Mouse (Mus musculus): ENCODE results near the gene Nhlrc4. TPM values are rescaled to one million over a fixed set of nuclear protein-coding genes. Genes with fewer than 3 reads are reported as not detected.

Gene Nhlrc4
- polyA plus RNA-seq, 2 experiments: 0.10 TPM; not detected in 1

GRCm38 (mm10) chr17:25947576-25947975 is 2.8 kb upstream of the Nhlrc4 start:
- Histone ChIP-seq H3K27ac (replicated peaks; ENCODE audit: low read depth, low read length) (no peak overlapping the region), H3K4me1 (ENCODE audit: control insufficient read depth, insufficient read depth, low read length) (peaks cover 9% of the 10 kb centered on the region; the same call in 1 of the 2 replicates), H3K4me3 (replicated peaks; ENCODE audit: low read length) (no peak overlapping the region), H3K9me3 (ENCODE audit: control insufficient read depth, low read length) (no peaks in the 10 kb centered on the region), H3K9ac (ENCODE audit: low read depth, low read length, severe bottlenecking) (no peak overlapping the region), H3K27me3 (ENCODE audit: control insufficient read depth, insufficient read depth, low read length) (peaks cover 28% of the 10 kb centered on the region), H3K4me2 (replicated peaks; ENCODE audit: low read depth, low read length, severe bottlenecking) (no peak overlapping the region), H3K36me3 (ENCODE audit: control insufficient read depth, insufficient read depth, low read length) (no peaks in the 10 kb centered on the region)
- TF ChIP-seq POLR2A (IDR thresholded peaks at IDR 0.05; ENCODE audit: borderline replicate concordance, extremely low read depth, insufficient read depth, insufficient read length): no peak
- ATAC-seq (ENCODE audit: low FRiP score, low read depth) (no peak), DNase-seq (ENCODE audit: low spot score) (no peak)
- WGBS: 86% methylated on average over 4 of the region's 4 CpGs

DNA sequence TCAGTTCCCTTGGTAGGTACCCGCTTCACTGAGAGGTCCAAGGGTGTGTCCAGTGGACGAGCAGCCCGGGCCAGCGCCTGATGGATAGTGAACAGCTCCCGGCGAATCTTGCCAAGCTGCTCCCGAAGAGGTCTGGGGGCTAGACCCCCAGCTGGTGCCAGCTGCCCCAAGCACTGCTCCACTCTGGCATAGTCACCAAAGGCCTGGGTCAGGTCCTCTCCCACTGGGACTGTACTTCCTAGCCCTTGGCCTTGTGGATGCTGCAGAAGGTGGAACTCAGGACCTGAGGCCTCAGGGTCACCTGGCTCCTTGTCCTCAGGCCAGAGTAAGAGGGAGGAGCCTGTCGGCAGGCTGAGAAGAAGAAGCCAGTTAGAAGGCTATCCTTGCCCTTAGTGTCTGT is 2.1 kb upstream of the Nhlrc4 start:
- no peak overlapping the region for H3K4me2 ChIP-seq (replicated peaks; ENCODE audit: low read depth, low read length, severe bottlenecking)
- no peak overlapping the region for H3K27ac ChIP-seq (replicated peaks; ENCODE audit: low read depth, low read length)

GRCm38 (mm10) chr17:25946349-25946748 is 1.6 kb upstream of the Nhlrc4 start:
- Histone ChIP-seq H3K4me3 (replicated peaks; ENCODE audit: low read length) (no peak overlapping the region), H3K9ac (ENCODE audit: low read depth, low read length, severe bottlenecking) (no peak overlapping the region), H3K36me3 (ENCODE audit: control insufficient read depth, insufficient read depth, low read length) (no peaks in the 10 kb centered on the region), H3K27ac (replicated peaks; ENCODE audit: low read depth, low read length) (no peak overlapping the region), H3K9me3 (ENCODE audit: control insufficient read depth, low read length) (no peaks in the 10 kb centered on the region), H3K27me3 (ENCODE audit: control insufficient read depth, insufficient read depth, low read length) (peaks cover 16% of the 10 kb centered on the region), H3K4me2 (replicated peaks; ENCODE audit: low read depth, low read length, severe bottlenecking) (no peak overlapping the region), H3K4me1 (ENCODE audit: control insufficient read depth, insufficient read depth, low read length) (peaks cover 8% of the 10 kb centered on the region)
- 83% methylated on average over 7 of the region's 7 CpGs for WGBS
- no peak for ATAC-seq (ENCODE audit: low FRiP score, low read depth)
- no peak for DNase-seq (ENCODE audit: low spot score)
- TF ChIP-seq POLR2A (IDR thresholded peaks at IDR 0.05; ENCODE audit: borderline replicate concordance, extremely low read depth, insufficient read depth, insufficient read length): no peak

More for the DNA sequence above, 2.1 kb upstream of the Nhlrc4 start:
- no peaks in the 10 kb centered on the region for H3K9me3 ChIP-seq (ENCODE audit: control insufficient read depth, low read length)
- 76% methylated on average over 8 of the region's 8 CpGs for WGBS
- DNase-seq (ENCODE audit: low spot score): no peak
- H3K36me3 ChIP-seq (ENCODE audit: control insufficient read depth, insufficient read depth, low read length): no peaks in the 10 kb centered on the region
- peaks cover 21% of the 10 kb centered on the region for H3K27me3 ChIP-seq (ENCODE audit: control insufficient read depth, insufficient read depth, low read length)
- peaks cover 10% of the 10 kb centered on the region for H3K4me1 ChIP-seq (ENCODE audit: control insufficient read depth, insufficient read depth, low read length)
- H3K4me3 ChIP-seq (replicated peaks; ENCODE audit: low read length): no peak overlapping the region
- TF ChIP-seq POLR2A (IDR thresholded peaks at IDR 0.05; ENCODE audit: borderline replicate concordance, extremely low read depth, insufficient read depth, insufficient read length): no peak
- no peak for ATAC-seq (ENCODE audit: low FRiP score, low read depth)
- H3K9ac ChIP-seq (ENCODE audit: low read depth, low read length, severe bottlenecking): no peak overlapping the region

GRCm38 (mm10) chr17:25945517-25946155 is 875 bp upstream of the Nhlrc4 start:
- ATAC-seq (ENCODE audit: low FRiP score, low read depth) (no peak), DNase-seq (ENCODE audit: low spot score) (no peak)
- Histone ChIP-seq H3K9me3 (ENCODE audit: control insufficient read depth, low read length) (no peaks in the 10 kb centered on the region), H3K4me3 (replicated peaks; ENCODE audit: low read length) (no peak overlapping the region), H3K4me1 (ENCODE audit: control insufficient read depth, insufficient read depth, low read length) (peaks cover 9% of the 10 kb centered on the region), H3K36me3 (ENCODE audit: control insufficient read depth, insufficient read depth, low read length) (no peaks in the 10 kb centered on the region), H3K27me3 (ENCODE audit: control insufficient read depth, insufficient read depth, low read length) (peaks cover 8% of the 10 kb centered on the region), H3K4me2 (replicated peaks; ENCODE audit: low read depth, low read length, severe bottlenecking) (no peak overlapping the region), H3K27ac (replicated peaks; ENCODE audit: low read depth, low read length) (no peak overlapping the region), H3K9ac (ENCODE audit: low read depth, low read length, severe bottlenecking) (no peak overlapping the region)
- WGBS: 67% methylated on average over 9 of the region's 9 CpGs
- TF ChIP-seq POLR2A (IDR thresholded peaks at IDR 0.05; ENCODE audit: borderline replicate concordance, extremely low read depth, insufficient read depth, insufficient read length): no peak

GRCm38 (mm10) chr17:25943769-25944168 is 992 bp downstream of the Nhlrc4 start:
- ATAC-seq (ENCODE audit: low FRiP score, low read depth) (no peak), DNase-seq (ENCODE audit: low spot score) (no peak)
- Histone ChIP-seq H3K4me1 (ENCODE audit: control insufficient read depth, insufficient read depth, low read length) (peaks cover 12% of the 10 kb centered on the region), H3K4me2 (replicated peaks; ENCODE audit: low read depth, low read length, severe bottlenecking) (no peak overlapping the region), H3K9ac (ENCODE audit: low read depth, low read length, severe bottlenecking) (no peak overlapping the region), H3K9me3 (ENCODE audit: control insufficient read depth, low read length) (no peaks in the 10 kb centered on the region), H3K4me3 (replicated peaks; ENCODE audit: low read length) (no peak overlapping the region), H3K27ac (replicated peaks; ENCODE audit: low read depth, low read length) (no peak overlapping the region), H3K36me3 (ENCODE audit: control insufficient read depth, insufficient read depth, low read length) (no peaks in the 10 kb centered on the region; the same call in 1 of the 2 replicates), H3K27me3 (ENCODE audit: control insufficient read depth, insufficient read depth, low read length) (no peaks in the 10 kb centered on the region)
- WGBS: 80% methylated on average over 9 of the region's 9 CpGs
- TF ChIP-seq POLR2A (IDR thresholded peaks at IDR 0.05; ENCODE audit: borderline replicate concordance, extremely low read depth, insufficient read depth, insufficient read length): no peak
